9 mouse cellular contexts compared by ENCODE assay signal in genomic region chr16:43638406-43639049, GRCm38 (mm10). TPM values are rescaled to one million over a fixed set of nuclear protein-coding genes. Genes with fewer than 3 reads are reported as not detected.
DNase-seq lines count a peak whose midpoint lies in the region; ATAC-seq and TF ChIP-seq lines count a peak whose summit lies in the region.
"Had no signal": no experiment of that assay in that cellular context is flagged by ENCODE, and none has a peak within 500 bp of the region (broad histone marks: within the 10 kb centered on the region; RNA-seq: fewer than 3 reads in every experiment).

No protein-coding gene starts in this region.

- no peak overlapping the region for H3K27ac ChIP-seq in hindbrain, embryonic 15.5 days (replicated peaks)
- H3K27ac ChIP-seq in hindbrain, embryonic 12.5 days: no peak overlapping the region
- 0 out of 2 replicates have a peak overlapping the region, but pooled peaks have one; percentile 28 for H3K27ac ChIP-seq in cerebellum, adult 2 months (ENCODE audit: insufficient read depth, low read length)
- H3K27ac ChIP-seq: kidney, postnatal 0 days had no signal

- TF ChIP-seq CTCF in cerebellum, adult 2 months (IDR thresholded peaks at IDR 0.05; ENCODE audit: borderline replicate concordance, insufficient read depth, low read depth, low read length): no peak

- peak; percentile 61; the same call in 1 of the 2 replicates for ATAC-seq in hindbrain, embryonic 15.5 days (ENCODE audit: low FRiP score, low read depth)
- no peak for ATAC-seq in hindbrain, embryonic 12.5 days (ENCODE audit: low FRiP score)
- ATAC-seq in megakaryocyte progenitor cell, adult 5-6 weeks (replicated peaks; ENCODE audit: poor library complexity): no peak

- WGBS in hindbrain, embryonic 15.5 days: 75% methylated on average over 21 of the region's 21 CpGs
- WGBS in hindbrain, embryonic 12.5 days: 76% methylated on average over 21 of the region's 21 CpGs
- WGBS in cerebellum, adult 2 months: 42% methylated on average over 21 of the region's 21 CpGs

- no peak for TF ChIP-seq POLR2A in cerebellum, adult 2 months (IDR thresholded peaks at IDR 0.05; ENCODE audit: borderline replicate concordance, insufficient read depth, low read length)

- H3K4me2 ChIP-seq in hindbrain, embryonic 15.5 days: no peak overlapping the region
- no peak overlapping the region for H3K4me2 ChIP-seq in hindbrain, embryonic 12.5 days (replicated peaks)

- H3K9me3 ChIP-seq in hindbrain, embryonic 15.5 days: no peaks in the 10 kb centered on the region
- H3K9me3 ChIP-seq in hindbrain, embryonic 12.5 days (replicated peaks): no peaks in the 10 kb centered on the region

- H3K36me3 ChIP-seq in hindbrain, embryonic 15.5 days: peaks cover 5% of the 10 kb centered on the region
- H3K36me3 ChIP-seq in hindbrain, embryonic 12.5 days: peaks cover 23% of the 10 kb centered on the region

- no peak overlapping the region for H3K9ac ChIP-seq in hindbrain, embryonic 15.5 days
- H3K9ac ChIP-seq in hindbrain, embryonic 12.5 days: no peak overlapping the region

- intact Hi-C loops in heart, postnatal 14 days (cut with DNase I): no loop called here

- H3K27me3 ChIP-seq in hindbrain, embryonic 15.5 days: no peaks in the 10 kb centered on the region
- H3K27me3 ChIP-seq in hindbrain, embryonic 12.5 days: no peaks in the 10 kb centered on the region
- H3K27me3 ChIP-seq in cerebellum, adult 2 months (ENCODE audit: control insufficient read depth, insufficient read depth, low read length): no peaks in the 10 kb centered on the region

- H3K4me1 ChIP-seq in hindbrain, embryonic 15.5 days (replicated peaks): 0 out of 2 replicates have a peak, but pooled peaks cover 3% of the 10 kb centered on the region
- H3K4me1 ChIP-seq in hindbrain, embryonic 12.5 days: no peaks in the 10 kb centered on the region
- H3K4me1 ChIP-seq in cerebellum, adult 2 months (ENCODE audit: control insufficient read depth, insufficient read depth, low read length): peaks cover 3% of the 10 kb centered on the region; the same call in 1 of the 2 replicates

- H3K4me3 ChIP-seq in hindbrain, embryonic 15.5 days: no peak overlapping the region
- H3K4me3 ChIP-seq in hindbrain, embryonic 12.5 days: no peak overlapping the region
- H3K4me3 ChIP-seq in cerebellum, adult 2 months (replicated peaks; ENCODE audit: insufficient read depth, low read depth, low read length): peak overlapping the region; percentile 55

- DNase-seq in ES-CJ7 (ENCODE audit: low read depth, low spot score): peak; percentile 13
- DNase-seq in cerebellum, adult 2 months: peak; percentile 29 to 42
- DNase-seq in heart, postnatal 14 days: peak; percentile 9 to 36
- no peak for DNase-seq in thymus, postnatal 10 days (ENCODE audit: low spot score in 2 of 2)
- DNase-seq in kidney, adult 18-20 months: no peak

RNA-seq across cellular contexts. Expression of gene Tigit, which starts 25.4 kb away (rescaled TPM):
- 0.17 TPM in 1 of 2 replicates, not detected in the other for polyA plus RNA-seq in hindbrain, embryonic 15.5 days (2015; fragmentation: Nextera tagmentation; extraction: Ambion mirVana)
- polyA plus RNA-seq in hindbrain, embryonic 12.5 days (2016; fragmentation: Nextera tagmentation; extraction: Ambion mirVana): not detected in 2 replicates
- polyA plus RNA-seq in cerebellum, adult 2 months (2012; rRNA removed): not detected in 2 replicates
- not detected for total RNA-seq in heart, postnatal 14 days (2021)
- not detected in 2 replicates for total RNA-seq in megakaryocyte progenitor cell, adult 5-6 weeks (2015)
- not detected in 2 replicates for total RNA-seq in megakaryocyte progenitor cell, adult 5-6 weeks (2017)
- polyA plus RNA-seq: kidney, postnatal 0 days had no signal

Comparison
In these comparisons a context has a peak if more than half of its experiments do, and no peak if none do; other contexts are left out.
1. DNase-seq: peak in ES-CJ7 (single experiment), cerebellum, adult 2 months (2 of 2) and heart, postnatal 14 days (2 of 2); none in thymus, postnatal 10 days (0 of 2) and kidney, adult 18-20 months (single experiment).